Mouse (Mus musculus) liver, postnatal 0 days (tissue): ENCODE results near the gene Pde4b. TPM values are rescaled to one million over a fixed set of nuclear protein-coding genes. Genes with fewer than 3 reads are reported as not detected.

Source experiments
- ATAC-seq: fragments of 200-750 bp; cut with Nextera tagmentation; 2 replicates; pipeline ENCODE4 v1.8.0; 2017; ENCODE audit warnings: mild to moderate bottlenecking, moderate library complexity
- DNase-seq: peaks from one replicate; pipeline ENCODE4 v3.0.0-alpha.2; 2016
- H3K27ac ChIP-seq: fragments of 300-500 bp; sonication (generic); 2 replicates; pipeline ENCODE4 v1.5.1; 2014; ENCODE audit warnings: antibody characterized with exemption, moderate library complexity, mild to moderate bottlenecking, low read depth
- H3K27me3 ChIP-seq: fragments of 300-500 bp; sonication (generic); 2 replicates; pipeline ENCODE4 v1.6.1; 2014; ENCODE audit warnings: low read length, control low read depth, mixed read lengths; ENCODE audit not compliant: insufficient read depth
- H3K36me3 ChIP-seq: fragments of 300-500 bp; sonication (generic); replicated peaks from 2 replicates; pipeline ENCODE4 v1.6.1; 2014; ENCODE audit warnings: mild to moderate bottlenecking, control low read depth, low read length, moderate library complexity, mixed read lengths; ENCODE audit not compliant: insufficient read depth
- H3K4me1 ChIP-seq: fragments of 300-500 bp; sonication (generic); 2 replicates; pipeline ENCODE4 v1.6.1; 2014; ENCODE audit warnings: antibody characterized with exemption, mild to moderate bottlenecking, control low read depth; ENCODE audit not compliant: insufficient read depth
- H3K4me2 ChIP-seq: fragments of 300-500 bp; sonication (generic); 2 replicates; pipeline ENCODE4 v1.6.1; 2014; ENCODE audit warnings: low read depth, mild to moderate bottlenecking, low read length, moderate library complexity, mixed read lengths
- H3K4me3 ChIP-seq: fragments of 300-500 bp; sonication (generic); 2 replicates; pipeline ENCODE4 v1.5.1; 2014; ENCODE audit warnings: low read depth, low read length
- H3K9ac ChIP-seq: fragments of 300-500 bp; sonication (generic); replicated peaks from 2 replicates; pipeline ENCODE4 v1.6.1; 2014; ENCODE audit warnings: mild to moderate bottlenecking, moderate library complexity
- H3K9me3 ChIP-seq: fragments of 300-500 bp; sonication (generic); 2 replicates; pipeline ENCODE4 v1.6.1; 2016; ENCODE audit warnings: mild to moderate bottlenecking, control low read depth, low read length, mixed read lengths
- CTCF ChIP-seq: sonication (generic); IDR thresholded peaks from 2 replicates; pipeline ENCODE4 v1.5.1; 2016; ENCODE audit warnings: antibody characterized with exemption, low read depth
- EP300 ChIP-seq: IDR thresholded peaks from 2 replicates; pipeline ENCODE4 v1.6.1; 2016; ENCODE audit warnings: antibody characterized with exemption, low read depth, mild to moderate bottlenecking
- WGBS: fragments of 180-500 bp; shearing (Covaris S2); extraction: QIAGEN DNeasy Blood & Tissue Kit; methylation state at CpG from one replicate; pipeline ENCODE4 v1.1.7; 2014; ENCODE audit not compliant: insufficient replicate concordance; 5-methylcytosine and 5-hydroxymethylcytosine counted together
- polyA plus RNA-seq: library from polyadenylated mRNA; unstranded; fragments of >200 nt; fragmentation: Nextera tagmentation; extraction: Ambion mirVana; gene quantifications from 2 replicates; pipeline ENCODE4 v1.2.1, GENCODE M21; 2015

Gene Pde4b
- polyA plus RNA-seq, 1 experiment from 2014 or later: 3.7 TPM

- TF ChIP-seq EP300: no peak
- DNase-seq (peak; percentile 9), ATAC-seq (no peak)
- H3K36me3 ChIP-seq: no peaks in the 10 kb centered on the region
- H3K27me3 ChIP-seq: no peaks in the 10 kb centered on the region
- no peak overlapping the region for H3K4me3 ChIP-seq
- H3K9ac ChIP-seq: no peak overlapping the region
- peak overlapping the region; percentile 71; the same call in 1 of the 2 replicates for H3K27ac ChIP-seq
- 27% methylated on average over 2 of the region's 2 CpGs for WGBS
- H3K4me1 ChIP-seq: peaks cover 52% of the 10 kb centered on the region
- no peaks in the 10 kb centered on the region for H3K9me3 ChIP-seq
- H3K4me2 ChIP-seq: 0 out of 2 replicates have a peak overlapping the region, but pooled peaks have one; percentile 9
These were observed 479.8 kb downstream of the Pde4b start for GRCm38 (mm10) chr4:102567111-102567510.

- WGBS: 18% methylated on average over 4 of the region's 4 CpGs
- Histone ChIP-seq H3K4me2 (peak overlapping the region; percentile 9; the same call in 1 of the 2 replicates), H3K27me3 (no peaks in the 10 kb centered on the region), H3K27ac (peak overlapping the region; percentile 71), H3K4me1 (peaks cover 57% of the 10 kb centered on the region), H3K9me3 (no peaks in the 10 kb centered on the region), H3K9ac (no peak overlapping the region), H3K4me3 (no peak overlapping the region), H3K36me3 (no peaks in the 10 kb centered on the region)
- no peak for TF ChIP-seq CTCF
- TF ChIP-seq EP300: no peak
- ATAC-seq (no peak), DNase-seq (peak; percentile 13)
These were observed 480.4 kb downstream of the Pde4b start for GRCm38 (mm10) chr4:102567676-102568254.

- no peak for TF ChIP-seq CTCF
- TF ChIP-seq EP300: no peak
- Histone ChIP-seq H3K4me3 (peak overlapping the region; percentile 19), H3K4me2 (peak overlapping the region; percentile 80), H3K9me3 (no peaks in the 10 kb centered on the region), H3K9ac (no peak overlapping the region), H3K27me3 (no peaks in the 10 kb centered on the region), H3K27ac (peak overlapping the region; percentile 66), H3K36me3 (no peaks in the 10 kb centered on the region), H3K4me1 (peaks cover 62% of the 10 kb centered on the region)
- DNase-seq (peak; percentile 57), ATAC-seq (no peak)
- WGBS: 7% methylated on average over 4 of the region's 4 CpGs
These were observed 481.2 kb downstream of the Pde4b start for GRCm38 (mm10) chr4:102568591-102568990.

- no peak for TF ChIP-seq CTCF
- TF ChIP-seq EP300: no peak
- Histone ChIP-seq H3K27ac (peak overlapping the region; percentile 66), H3K36me3 (no peaks in the 10 kb centered on the region), H3K27me3 (no peaks in the 10 kb centered on the region), H3K4me2 (peak overlapping the region; percentile 80), H3K4me1 (peaks cover 66% of the 10 kb centered on the region), H3K4me3 (peak overlapping the region; percentile 19), H3K9ac (no peak overlapping the region), H3K9me3 (no peaks in the 10 kb centered on the region)
- DNase-seq: peak; percentile 16
- no peak for ATAC-seq
- WGBS: 17% methylated on average over 8 of the region's 8 CpGs
These were observed 481.8 kb downstream of the Pde4b start for GRCm38 (mm10) chr4:102569101-102569583.

- H3K9ac ChIP-seq: peak overlapping the region; percentile 87
- H3K27ac ChIP-seq: peak overlapping the region; percentile 92
- under 1% methylated on average over 20 of the region's 20 CpGs for WGBS
- H3K4me1 ChIP-seq: peaks cover 75% of the 10 kb centered on the region
- TF ChIP-seq EP300 (no peak), CTCF (no peak)
- peak overlapping the region; percentile 80 for H3K4me2 ChIP-seq
- no peaks in the 10 kb centered on the region for H3K27me3 ChIP-seq
- peak; percentile 68 for DNase-seq
- peaks cover 5% of the 10 kb centered on the region; the same call in 1 of the 2 replicates for H3K36me3 ChIP-seq
- H3K9me3 ChIP-seq: no peaks in the 10 kb centered on the region
- H3K4me3 ChIP-seq: peak overlapping the region; percentile 71
- peak; percentile 78 for ATAC-seq
These were observed 482.8 kb downstream of the Pde4b start for GRCm38 (mm10) chr4:102569950-102570765.

GRCm38 (mm10) chr4:102570766-102571411 is 483.5 kb downstream of the Pde4b start:
- 2% methylated on average over 20 of the region's 20 CpGs for WGBS
- DNase-seq (no peak), ATAC-seq (peak; percentile 22)
- Histone ChIP-seq H3K9me3 (no peaks in the 10 kb centered on the region), H3K4me3 (peak overlapping the region; percentile 71), H3K4me2 (peak overlapping the region; percentile 80), H3K27ac (peak overlapping the region; percentile 92), H3K4me1 (peaks cover 73% of the 10 kb centered on the region), H3K36me3 (peaks cover 10% of the 10 kb centered on the region; the same call in 1 of the 2 replicates), H3K27me3 (no peaks in the 10 kb centered on the region), H3K9ac (peak overlapping the region; percentile 87)
- TF ChIP-seq CTCF: no peak
- no peak for TF ChIP-seq EP300
